Mouse (Mus musculus) cerebellum, adult 9-11 months (tissue): Measurements from ENCODE around the gene Myl7.

Source experiments
- DNase-seq: peaks from one replicate; pipeline ENCODE4 v3.0.0; 2022

Gene Myl7

DNA sequence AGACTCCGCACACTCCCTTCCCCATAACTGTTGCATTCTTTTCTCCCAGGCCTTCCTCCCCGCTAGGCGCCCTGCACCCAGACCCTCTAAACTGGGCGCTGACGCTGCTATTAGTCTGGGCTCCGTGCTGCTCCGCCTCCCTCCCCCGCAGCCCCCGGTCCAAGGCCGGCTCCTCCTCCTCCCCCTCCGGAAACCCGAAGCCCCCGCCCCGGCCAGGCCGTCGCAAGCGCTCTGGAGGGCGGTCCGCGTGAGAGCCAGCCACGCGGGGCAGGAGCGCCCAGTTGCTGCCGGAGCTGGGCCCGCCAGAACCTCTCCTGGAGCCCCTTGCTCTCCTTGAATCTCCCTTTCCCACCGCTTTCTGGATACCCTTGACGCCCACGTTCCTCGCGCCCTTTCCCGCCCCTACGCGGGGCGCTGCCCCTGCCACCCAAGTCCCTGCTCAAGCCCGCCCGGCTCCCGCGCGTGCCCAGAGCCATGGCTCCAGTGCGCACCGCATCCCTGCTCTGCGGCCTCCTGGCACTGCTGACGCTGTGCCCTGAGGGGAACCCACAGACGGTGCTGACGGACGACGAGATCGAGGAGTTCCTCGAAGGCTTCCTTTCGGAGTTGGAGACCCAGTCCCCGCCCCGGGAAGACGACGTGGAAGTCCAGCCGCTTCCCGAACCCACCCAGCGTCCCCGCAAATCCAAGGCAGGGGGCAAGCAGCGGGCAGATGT, 36.7 kb downstream of the Myl7 start, which contains the start of gene Aebp1:
Gene Aebp1 (plus strand): TSS at position 270 of the 716 bp plus-strand sequence.
- DNase-seq, result no peak

DNA sequence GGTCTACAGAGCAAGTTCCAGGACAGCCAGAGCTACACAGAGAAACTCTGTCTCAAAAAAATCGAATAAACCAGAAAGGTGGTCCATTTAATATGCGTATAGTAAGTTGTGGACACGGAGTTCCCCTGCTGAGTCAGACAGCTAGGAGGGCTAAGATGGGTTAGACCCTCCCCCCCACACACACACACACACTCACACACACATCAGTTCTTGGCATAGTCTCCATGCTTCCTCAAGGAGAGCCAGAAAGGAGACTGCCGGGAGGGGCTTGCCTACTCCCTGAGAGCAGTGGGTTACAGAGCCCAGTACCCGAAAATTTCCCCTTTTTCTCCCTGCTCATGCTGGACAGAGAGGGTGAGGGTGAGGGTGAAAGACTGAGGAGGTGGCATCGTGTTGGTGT, 37.9 kb downstream of the Myl7 start:
- no peak for DNase-seq

DNA sequence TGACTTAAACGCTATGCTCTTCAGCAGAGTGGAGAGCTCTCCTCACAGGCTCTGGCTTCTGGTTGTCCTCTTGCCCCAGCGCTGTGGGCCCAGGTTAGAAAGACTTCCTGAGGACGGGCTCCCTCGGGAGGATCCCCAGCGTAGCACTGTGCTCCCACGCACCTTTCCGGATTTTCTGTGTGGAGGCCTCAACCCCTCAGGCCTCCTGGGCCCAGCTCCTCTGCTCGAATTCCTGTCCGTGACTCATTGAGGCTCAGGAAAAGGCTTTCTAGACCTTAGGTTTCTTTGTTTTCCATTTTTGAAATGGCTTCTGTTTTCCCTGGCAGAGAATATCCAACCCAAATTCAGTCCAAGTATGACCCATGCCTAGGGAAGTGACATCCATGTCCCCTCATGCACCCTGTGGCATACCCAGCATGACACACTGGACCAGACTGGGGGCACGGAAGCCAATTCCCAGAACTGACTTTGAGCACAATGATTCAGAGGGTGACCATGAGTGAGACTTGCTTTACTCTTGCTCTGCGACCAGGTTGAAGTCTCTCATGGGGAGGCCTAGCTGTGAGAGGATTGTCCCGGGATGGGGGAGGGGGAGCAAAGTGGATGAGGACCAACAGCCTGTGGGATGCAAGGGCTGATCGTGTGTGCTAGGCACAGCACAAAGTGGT, 38.6 kb downstream of the Myl7 start:
- no peak for DNase-seq

DNA sequence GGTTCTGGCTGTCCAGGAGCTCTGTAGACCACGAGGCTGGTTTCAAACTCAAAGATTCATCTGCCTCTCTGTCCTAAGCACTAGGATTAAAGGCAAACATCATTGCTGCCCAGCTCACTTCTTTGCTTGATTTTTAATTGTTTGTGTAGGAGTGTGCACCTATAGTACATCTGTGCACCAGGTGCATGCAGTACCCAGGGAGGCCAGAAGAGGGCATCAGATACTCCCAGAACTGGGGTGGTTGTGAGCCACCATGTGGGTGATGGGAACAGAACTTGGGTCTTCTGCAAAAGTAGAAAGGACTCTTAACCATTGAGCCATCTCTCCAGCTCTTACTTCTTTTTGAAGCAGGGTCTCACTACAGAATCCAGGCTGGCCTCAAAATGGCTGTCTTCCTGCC, 39.9 kb downstream of the Myl7 start:
- no peak for DNase-seq

DNA sequence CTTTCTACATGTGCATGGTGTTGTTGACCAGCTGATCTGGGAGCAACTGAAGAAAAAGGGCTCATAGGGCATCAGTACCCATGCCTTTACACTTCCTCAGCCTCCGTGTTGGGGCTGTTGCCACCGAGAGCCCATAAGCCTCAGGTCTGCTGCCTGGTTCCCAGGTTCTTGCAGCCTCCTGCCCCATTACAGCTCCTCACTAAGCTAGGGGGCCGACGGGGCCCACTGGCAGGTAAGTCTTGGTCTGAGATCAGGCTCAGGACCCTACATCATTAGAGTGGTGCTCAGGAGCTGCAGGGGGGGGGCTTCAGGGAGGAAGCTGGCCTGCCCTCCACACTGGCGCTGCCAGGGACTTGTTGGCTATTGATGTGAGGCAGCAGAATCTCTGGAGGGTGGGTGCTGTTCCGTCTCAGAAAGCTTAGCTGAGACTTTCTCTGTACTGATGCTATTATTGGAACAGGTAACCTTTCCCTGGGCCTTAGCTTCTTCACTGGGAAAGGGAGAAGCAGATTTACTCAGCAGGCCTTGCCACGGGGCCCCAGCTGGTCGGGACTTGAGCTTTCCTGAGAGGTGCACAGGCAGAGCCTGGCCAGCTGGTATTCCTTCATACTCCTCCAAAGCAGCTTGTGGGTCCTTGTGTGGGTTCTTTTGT, 42.0 kb downstream of the Myl7 start:
- DNase-seq, result no peak

DNA sequence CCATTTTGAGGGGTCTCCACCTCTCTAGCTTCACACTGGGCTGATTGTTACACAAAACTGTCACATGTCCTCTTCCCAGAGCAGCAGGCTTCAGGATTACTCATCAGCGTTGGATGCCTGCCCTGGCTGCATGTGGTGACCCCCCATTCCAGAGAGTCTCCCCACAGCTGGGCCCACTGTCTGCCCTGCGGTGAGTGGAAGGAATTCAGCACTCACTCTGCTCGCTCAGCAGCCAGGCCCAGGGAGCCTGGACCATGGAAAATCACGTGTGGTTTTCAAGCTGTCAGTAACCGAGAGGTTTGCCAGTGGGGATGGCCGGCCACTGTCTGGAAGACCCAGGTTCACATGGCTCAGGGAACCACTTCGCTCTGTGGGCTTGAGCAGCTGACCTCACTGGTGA, 42.7 kb downstream of the Myl7 start:
- DNase-seq, result no peak

DNA sequence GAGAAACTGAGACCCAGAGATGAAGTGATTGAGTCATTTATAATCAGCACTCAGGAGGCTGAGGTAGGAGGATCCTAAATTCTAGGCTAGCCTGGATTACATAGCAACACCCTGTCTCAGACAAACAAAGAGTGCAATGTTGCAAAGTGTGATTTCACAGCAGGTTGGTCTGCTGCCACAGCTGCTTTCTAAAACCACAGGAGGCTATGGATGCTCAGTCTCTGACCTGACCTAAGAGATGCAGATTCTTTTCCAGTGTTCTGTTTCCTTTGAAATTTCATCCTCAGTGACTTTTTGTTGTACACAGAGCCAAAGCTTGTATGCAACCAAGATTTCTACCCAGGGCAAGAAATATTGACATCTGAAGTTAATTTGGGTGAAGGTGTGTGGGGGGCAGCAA, 43.1 kb downstream of the Myl7 start:
- DNase-seq, result no peak

DNA sequence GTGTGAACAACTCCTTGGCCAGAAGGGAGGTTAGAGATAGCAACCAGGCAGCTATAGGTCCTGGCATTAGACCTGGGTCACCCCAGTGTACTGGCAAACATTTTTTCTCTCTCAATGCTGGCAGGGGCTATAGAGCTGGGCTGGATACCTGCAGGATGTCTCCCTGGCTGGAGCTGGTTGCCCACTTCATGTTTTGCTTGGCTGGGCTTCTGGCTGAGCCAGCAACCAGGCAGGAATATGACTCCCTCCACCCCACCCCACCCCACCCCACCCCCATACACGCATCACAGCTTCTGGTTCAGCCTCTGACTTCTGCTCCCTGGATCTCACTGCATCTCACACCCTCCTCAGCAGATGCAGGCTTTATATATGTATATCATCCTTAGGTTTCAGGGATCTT, 46.3 kb downstream of the Myl7 start:
- no peak for DNase-seq

GRCm38 (mm10) chr11:5851021-5851736, 47.4 kb downstream of the Myl7 start:
- DNase-seq, result no peak

GRCm38 (mm10) chr11:5850452-5850851, 48.1 kb downstream of the Myl7 start:
- DNase-seq, result no peak

GRCm38 (mm10) chr11:5849316-5849715, 49.3 kb downstream of the Myl7 start:
- no peak for DNase-seq

DNA sequence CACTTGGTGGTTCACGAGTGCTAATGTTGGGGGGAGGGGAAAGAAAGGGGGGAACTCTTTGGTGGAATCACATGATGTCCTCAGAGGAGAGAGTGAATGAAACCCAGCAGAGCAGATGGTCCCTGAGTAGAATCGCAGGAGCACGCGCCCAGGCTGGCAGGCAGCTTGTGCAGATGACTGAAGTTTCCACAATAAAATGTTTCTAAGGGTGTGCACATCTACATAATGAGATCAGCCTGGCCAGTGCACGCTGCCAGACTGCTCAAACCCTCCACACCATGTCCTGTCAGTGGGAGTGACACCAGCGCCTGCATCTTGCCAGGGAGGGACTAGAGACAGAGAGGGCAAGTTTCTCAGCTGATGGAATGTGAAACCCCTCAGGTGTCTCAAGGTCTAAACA, 49.8 kb downstream of the Myl7 start:
- no peak for DNase-seq

DNA sequence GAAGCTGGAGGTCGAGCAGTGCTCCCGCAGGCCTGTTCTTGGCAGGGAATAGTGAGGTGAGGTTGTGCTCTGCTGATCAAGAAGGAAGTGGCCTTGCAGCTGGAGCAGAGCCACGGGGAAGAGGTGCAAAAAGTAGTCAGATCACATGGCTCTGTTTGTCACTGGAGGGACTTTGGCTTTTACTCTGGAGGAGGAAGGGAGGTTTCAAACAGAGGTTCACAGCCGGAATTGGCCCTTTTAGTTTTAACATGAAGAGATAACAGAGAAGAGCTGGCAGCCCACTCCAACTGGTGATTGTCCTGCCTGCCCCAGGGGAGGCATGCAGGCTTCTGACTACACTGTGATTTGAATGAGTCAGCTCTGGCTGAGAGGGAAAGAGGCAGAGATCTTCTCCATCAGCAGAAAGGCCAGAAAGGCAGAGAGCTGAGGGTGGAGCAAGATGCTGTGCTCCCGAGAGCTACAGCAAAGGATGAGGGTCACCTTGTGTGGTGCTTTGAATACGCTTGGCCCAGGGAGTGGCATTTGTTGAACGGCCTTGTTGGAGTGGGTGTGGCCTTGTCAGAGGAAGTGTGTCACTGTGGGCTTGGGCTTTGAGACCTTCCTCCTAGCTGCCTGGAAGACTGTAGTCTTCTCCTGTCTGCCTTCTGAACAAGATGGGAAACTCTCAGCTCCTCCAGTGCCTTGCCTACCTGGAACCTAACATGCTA, 51.8 kb downstream of the Myl7 start:
- DNase-seq, result no peak
